Mouse (Mus musculus) gastrocnemius, postnatal 10 days (tissue): ENCODE measurements around the gene Gldc. TPM values are rescaled to one million over a fixed set of nuclear protein-coding genes. Genes with fewer than 3 reads are reported as not detected.
"Not testable (repeated sequence)": the region's sequence is repeated elsewhere in the genome, so short reads cannot be mapped to it uniquely, and the experiment has no call there.

Experiments used
- DNase-seq: peaks from one replicate; pipeline ENCODE4 v3.0.0; 2021; ENCODE audit warnings: mixed read lengths
- long read RNA-seq, 2 experiments: library from polyadenylated mRNA; stranded (forward); transcript quantifications; one replicate each; pipeline ENCODE4 v2.0.0; 2021
- total RNA-seq, 2 experiments: library from RNA; stranded (reverse); gene quantifications; 2 replicates each; pipeline ENCODE4 v1.2.3; 2021

Gldc gene
- under 1 TPM; 0.16 to 0.34 TPM for total RNA-seq
- long read RNA-seq, experiment 1, result 0 reads
- long read RNA-seq, experiment 2, result 0 reads

- peak; percentile 24 for DNase-seq
Observed at GRCm38 (mm10) chr19:30174919-30175571, at the start of gene Gldc. Gene Gldc, minus strand, starts transcription at chr19:30175429.

GRCm38 (mm10) chr19:30222593-30222992 is 47.4 kb upstream of the Gldc start:
- DNase-seq, result not testable (repeated sequence)

- peak; percentile 60 for DNase-seq
Observed at GRCm38 (mm10) chr19:30217335-30217734, 42.1 kb upstream of the Gldc start.

DNA sequence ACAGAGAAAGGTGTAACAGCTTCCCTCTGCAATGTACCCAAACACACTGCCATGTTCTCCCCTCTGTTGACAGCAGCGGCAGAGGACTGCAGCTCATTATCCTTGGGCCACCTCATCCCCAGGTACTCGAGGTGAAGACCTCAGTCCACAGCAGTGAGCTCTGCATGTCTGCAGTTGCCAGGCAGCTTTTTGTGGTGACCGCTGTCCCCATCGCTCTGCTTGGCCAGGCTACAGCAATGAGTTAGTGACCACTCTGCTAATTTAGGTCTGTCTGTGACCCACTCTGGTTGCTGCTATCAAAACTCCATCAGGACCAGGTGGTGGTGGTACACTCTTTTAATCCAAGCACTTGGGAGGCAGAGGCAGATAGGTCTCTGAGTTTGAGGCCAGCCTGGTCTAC is 41.0 kb upstream of the Gldc start:
- DNase-seq, result no peak

DNA sequence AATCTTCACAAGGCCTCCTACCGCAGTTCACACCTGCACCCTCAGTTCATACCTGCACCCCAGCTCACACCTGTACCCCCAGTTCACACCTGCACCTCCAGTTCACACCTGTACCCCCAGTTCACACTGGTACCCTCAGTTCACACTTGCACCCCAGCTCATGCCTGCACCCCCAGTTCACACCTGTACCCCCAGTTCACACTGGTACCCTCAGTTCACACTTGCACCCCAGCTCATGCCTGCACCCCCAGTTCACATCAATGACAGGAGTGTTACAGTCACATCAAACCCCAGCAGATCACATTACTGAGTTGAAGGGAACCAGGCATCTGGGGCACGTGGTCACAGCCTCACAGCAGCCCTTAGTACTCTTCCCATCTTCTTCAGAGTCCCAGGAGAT is 40.5 kb upstream of the Gldc start:
- not testable (repeated sequence) for DNase-seq

DNA sequence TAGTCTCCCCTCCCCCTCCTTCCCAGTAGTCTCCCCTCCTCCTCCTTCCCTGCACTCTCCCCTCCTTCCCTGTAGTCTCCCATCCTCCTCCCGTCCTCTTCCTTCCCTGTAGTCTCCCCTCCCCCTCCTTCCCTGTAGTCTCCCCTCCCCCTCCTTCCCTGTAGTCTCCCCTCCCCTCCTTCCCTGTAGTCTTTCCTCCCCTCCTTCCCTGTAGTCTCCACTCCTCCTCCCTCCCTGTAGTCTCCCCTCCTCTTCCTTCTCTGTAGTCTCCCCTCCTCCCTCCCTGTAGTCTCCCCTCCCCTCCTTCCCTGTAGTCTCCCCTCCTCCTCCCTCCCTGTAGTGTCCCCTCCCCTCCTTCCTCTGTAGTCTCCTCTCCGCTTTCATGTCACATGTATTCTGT is 38.8 kb upstream of the Gldc start:
- no peak for DNase-seq

DNA sequence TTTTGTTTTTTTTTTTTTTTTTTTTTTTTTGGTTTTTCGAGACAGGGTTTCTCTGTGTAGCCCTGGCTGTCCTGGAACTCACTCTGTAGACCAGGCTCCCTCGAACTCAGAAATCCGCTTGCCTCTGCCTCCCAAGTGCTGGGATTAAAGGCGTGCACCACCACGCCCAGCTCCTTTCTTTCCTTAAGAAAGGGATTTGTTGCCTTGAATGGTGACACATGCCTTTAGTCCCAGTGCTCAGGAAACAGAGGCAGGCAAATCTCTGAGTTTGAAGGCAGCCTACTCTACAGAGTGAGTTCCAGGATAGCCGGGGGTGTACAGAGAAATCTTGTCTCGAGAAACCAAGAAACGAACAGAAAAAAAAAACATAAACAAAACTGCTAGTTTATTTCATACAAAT is 33.8 kb upstream of the Gldc start:
- not testable (repeated sequence) for DNase-seq

GRCm38 (mm10) chr19:30206981-30207380 is 31.8 kb upstream of the Gldc start:
- DNase-seq, result no peak

DNA sequence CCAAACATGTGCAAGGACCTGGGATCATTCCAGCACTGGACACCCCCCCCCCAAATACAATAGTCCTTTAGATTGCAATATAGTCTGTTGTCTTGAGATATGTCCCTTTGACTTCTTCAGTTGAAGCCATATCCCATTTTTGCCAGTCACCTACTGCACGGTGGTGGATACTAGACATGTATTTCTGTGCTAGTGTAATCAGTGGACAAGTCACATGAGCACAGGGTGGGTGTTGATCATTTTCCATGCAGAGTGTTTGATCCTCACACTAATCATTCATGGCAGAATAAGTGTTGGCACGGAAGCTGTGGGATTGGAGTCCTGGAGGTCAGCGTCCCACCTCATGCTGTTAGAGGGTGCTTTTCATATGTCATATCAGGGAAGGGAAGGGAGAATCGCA is 30.6 kb upstream of the Gldc start:
- no peak for DNase-seq

- DNase-seq, result peak; percentile 16
Observed at GRCm38 (mm10) chr19:30205159-30205816, 30.1 kb upstream of the Gldc start.

DNA sequence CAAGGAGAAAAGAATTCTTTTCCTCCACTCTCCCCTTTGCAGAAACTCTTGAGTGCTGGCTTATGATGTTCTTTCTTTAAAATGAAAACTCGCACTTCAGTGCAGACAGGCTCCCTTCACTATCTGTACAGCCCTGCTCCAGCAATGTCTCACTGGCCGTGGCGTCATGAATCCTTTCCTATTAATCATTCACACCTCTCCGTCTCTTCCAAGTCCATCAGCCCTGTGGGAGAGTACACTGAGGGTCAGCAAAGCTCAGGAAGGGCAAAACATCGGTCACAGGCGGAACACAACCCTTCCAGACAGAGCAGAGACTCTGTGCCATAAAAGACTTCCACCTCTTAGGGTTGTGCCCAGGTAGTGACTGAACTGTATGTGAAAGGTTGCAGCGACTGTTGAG is 26.9 kb upstream of the Gldc start:
- DNase-seq, result no peak

GRCm38 (mm10) chr19:30194999-30195398 is 19.8 kb upstream of the Gldc start:
- no peak for DNase-seq

GRCm38 (mm10) chr19:30187232-30187631 is 12.0 kb upstream of the Gldc start:
- DNase-seq, result no peak

- no peak for DNase-seq
Observed at GRCm38 (mm10) chr19:30185536-30185935, 10.3 kb upstream of the Gldc start.

- DNase-seq, result no peak
Observed at GRCm38 (mm10) chr19:30179979-30180378, 4.8 kb upstream of the Gldc start.

GRCm38 (mm10) chr19:30174074-30174670 is 1.1 kb downstream of the Gldc start:
- no peak for DNase-seq

- no peak for DNase-seq
Observed at GRCm38 (mm10) chr19:30171346-30172055, 3.7 kb downstream of the Gldc start.

- no peak for DNase-seq
Observed at GRCm38 (mm10) chr19:30170319-30170718, 4.9 kb downstream of the Gldc start.

DNA sequence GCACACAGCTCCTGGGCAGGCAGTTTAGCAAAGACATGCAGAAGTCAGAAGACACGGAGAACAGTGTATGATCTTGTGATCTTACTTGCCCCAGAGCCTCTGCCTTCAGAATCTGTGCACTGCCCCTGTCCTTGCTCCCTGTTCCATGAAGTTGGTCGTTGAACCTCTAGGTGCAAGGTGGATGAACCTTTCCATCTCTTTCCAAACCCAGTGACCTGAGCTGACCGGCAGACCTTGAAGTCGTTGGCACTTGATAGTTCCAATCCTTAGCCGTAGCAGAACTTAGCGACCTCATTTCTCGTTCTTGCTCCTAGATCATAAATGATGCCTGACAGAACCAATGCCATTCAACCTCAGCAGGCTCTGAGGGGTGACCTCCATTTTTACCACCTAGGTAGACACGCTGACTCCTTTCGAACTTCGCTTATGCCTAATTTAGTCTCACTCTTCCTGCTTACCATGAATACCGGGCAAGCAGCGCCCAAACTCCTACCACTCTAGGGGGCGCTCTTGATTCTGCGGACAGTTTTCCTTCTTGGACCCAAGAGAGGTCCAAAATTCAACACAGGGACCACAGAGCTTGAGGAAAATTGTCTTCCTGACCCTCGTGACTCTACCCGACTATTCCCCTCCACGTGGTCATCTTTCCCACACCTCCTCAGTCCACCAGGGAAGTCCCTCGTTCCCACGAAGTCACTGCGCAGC is 8.3 kb downstream of the Gldc start:
- DNase-seq, result no peak

GRCm38 (mm10) chr19:30164228-30164627 is 11.0 kb downstream of the Gldc start:
- DNase-seq, result no peak

- no peak for DNase-seq
Observed at GRCm38 (mm10) chr19:30162808-30163207, 12.4 kb downstream of the Gldc start.

DNA sequence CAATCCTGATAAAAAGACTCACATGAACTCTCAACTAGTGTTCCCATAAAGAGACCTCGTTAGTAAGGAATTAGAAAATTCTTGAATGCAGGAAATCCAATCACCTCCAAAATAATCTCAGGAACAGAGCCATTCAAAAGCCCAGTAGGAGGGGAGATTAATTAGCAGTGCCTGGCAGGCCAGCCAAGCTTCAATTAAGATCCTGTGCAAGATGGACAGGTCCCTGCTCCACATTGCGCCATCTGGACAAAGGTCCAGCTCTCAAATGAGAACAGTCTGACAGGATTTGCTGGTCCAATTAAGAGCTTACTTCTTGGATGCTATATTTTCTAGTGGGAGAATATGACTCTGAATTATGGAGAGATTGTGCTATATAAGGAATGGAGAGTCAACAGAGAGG is 15.2 kb downstream of the Gldc start:
- DNase-seq, result no peak
